Mouse (Mus musculus): ENCODE measurements around the gene Plpp3. TPM values are rescaled to one million over a fixed set of nuclear protein-coding genes. Genes with fewer than 3 reads are reported as not detected.

Plpp3 gene
- 0.44 and 0.48 TPM in 2 replicates for polyA plus RNA-seq (2012)

GRCm38 (mm10) chr4:105157276-105158168 lies at the start of gene Plpp3:
TSS of gene Plpp3 (plus strand) at chr4:105157347.

DNA sequence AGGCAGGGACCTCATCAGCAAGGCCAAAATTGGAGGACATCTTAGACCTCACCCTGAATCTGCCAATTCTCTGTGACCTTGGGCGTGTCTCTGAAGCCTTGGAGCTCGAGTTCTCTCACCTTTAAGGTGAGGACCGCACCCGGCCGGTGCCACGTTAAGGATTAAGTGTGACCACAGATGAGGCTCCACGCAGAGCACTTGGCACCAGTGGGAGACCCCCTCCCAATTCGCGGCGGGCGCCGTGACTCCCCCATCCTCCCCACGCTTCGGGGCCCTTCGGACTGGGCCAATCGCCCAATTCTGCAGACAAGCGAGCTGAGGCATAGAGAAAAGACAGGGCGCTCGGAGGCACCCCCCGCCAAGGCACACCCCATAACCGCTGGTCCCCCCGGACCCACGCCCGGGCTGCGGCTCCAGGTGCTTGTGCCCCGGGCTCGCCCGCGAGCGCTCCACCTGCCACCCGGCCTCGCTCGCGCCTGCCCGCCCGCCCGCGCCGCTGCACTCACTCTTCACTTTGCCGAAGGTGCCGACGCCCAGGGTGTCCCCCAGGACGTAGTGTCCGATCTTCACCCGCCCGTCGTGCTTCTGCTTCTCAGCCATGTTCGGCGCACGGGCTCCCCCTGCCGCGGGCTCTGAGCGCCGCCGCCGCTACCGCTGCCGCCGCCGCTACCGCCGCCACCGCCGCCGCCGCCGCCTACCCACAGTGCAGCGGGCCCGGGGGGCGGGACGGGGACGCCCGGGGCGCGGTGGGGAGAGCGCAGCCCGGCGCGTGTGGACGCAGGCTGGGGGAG lies 47.8 kb upstream of the Plpp3 start, which contains the start of gene Prkaa2:
Gene Prkaa2 (minus strand): TSS at position 692 of the 791 bp plus-strand sequence.

Other genes starting within 250 kb of the Plpp3 start
- gene Fyb2, start 243.9 kb upstream of the Plpp3 start, polyA plus RNA-seq (2012) = 0.19 TPM in 1 of 2 replicates, not detected in the other
- 0.09 and 0.10 TPM in 2 replicates for gene Prkaa2, start 47.5 kb upstream of the Plpp3 start, polyA plus RNA-seq (2012)

Measured in megakaryocyte-erythroid progenitor cell, adult 5 weeks (primary cell).